ENCODE assay signal across 8 mouse cellular contexts in genomic region chr1:73914076-73914475, GRCm38 (mm10).
DNase-seq lines count a peak whose midpoint lies in the region; ATAC-seq lines count a peak whose summit lies in the region.
"Had no signal": no experiment of that assay in that cellular context is flagged by ENCODE, and none has a peak within 500 bp of the region (broad histone marks: within the 10 kb centered on the region; RNA-seq: fewer than 3 reads in every experiment).

No protein-coding gene starts in this region.

- H3K9me3 ChIP-seq in forebrain, embryonic 14.5 days (replicated peaks; ENCODE audit: control insufficient read depth, low read length), result no peaks in the 10 kb centered on the region
- H3K9me3 ChIP-seq in hindbrain, embryonic 14.5 days (ENCODE audit: control insufficient read depth, low read length), result no peaks in the 10 kb centered on the region
- no peaks in the 10 kb centered on the region for H3K9me3 ChIP-seq in midbrain, embryonic 13.5 days
- H3K9me3 ChIP-seq: liver, embryonic 13.5 days had no signal

- no peak overlapping the region for H3K27ac ChIP-seq in forebrain, embryonic 14.5 days (ENCODE audit: low read depth, low read length)
- H3K27ac ChIP-seq in hindbrain, embryonic 14.5 days, result no peak overlapping the region
- H3K27ac ChIP-seq in midbrain, embryonic 13.5 days, result no peak overlapping the region
- H3K27ac ChIP-seq: liver, embryonic 13.5 days had no signal

- no peak overlapping the region for H3K4me3 ChIP-seq in forebrain, embryonic 14.5 days (ENCODE audit: low read depth, low read length)
- H3K4me3 ChIP-seq in hindbrain, embryonic 14.5 days (replicated peaks; ENCODE audit: low read length), result no peak overlapping the region
- no peak overlapping the region for H3K4me3 ChIP-seq in midbrain, embryonic 13.5 days (replicated peaks)
- H3K4me3 ChIP-seq: liver, embryonic 13.5 days had no signal

- ATAC-seq in forebrain, embryonic 14.5 days, result peak; percentile 50; the same call in 1 of the 2 replicates
- ATAC-seq in hindbrain, embryonic 14.5 days (ENCODE audit: low FRiP score), result 0 out of 2 replicates have a peak, but pooled peaks have one; percentile 12
- ATAC-seq in midbrain, embryonic 13.5 days, result peak; percentile 22; the same call in 1 of the 2 replicates
- no peak for ATAC-seq in inflammation-experienced regulatory T-cells, adult 6 months

- H3K4me1 ChIP-seq in forebrain, embryonic 14.5 days (ENCODE audit: control insufficient read depth, insufficient read depth, low read length), result no peaks in the 10 kb centered on the region; the same call in 1 of the 2 replicates
- no peaks in the 10 kb centered on the region; the same call in 1 of the 2 replicates for H3K4me1 ChIP-seq in hindbrain, embryonic 14.5 days (replicated peaks; ENCODE audit: control insufficient read depth, insufficient read depth, low read length)
- peaks cover 10% of the 10 kb centered on the region for H3K4me1 ChIP-seq in midbrain, embryonic 13.5 days (replicated peaks)

- no peaks in the 10 kb centered on the region for H3K27me3 ChIP-seq in forebrain, embryonic 14.5 days (replicated peaks; ENCODE audit: control insufficient read depth, insufficient read depth, low read length)
- no peaks in the 10 kb centered on the region for H3K27me3 ChIP-seq in hindbrain, embryonic 14.5 days (ENCODE audit: control insufficient read depth, insufficient read depth, low read length)
- H3K27me3 ChIP-seq in midbrain, embryonic 13.5 days, result no peaks in the 10 kb centered on the region
- H3K27me3 ChIP-seq: liver, embryonic 13.5 days had no signal

- H3K36me3 ChIP-seq in forebrain, embryonic 14.5 days (ENCODE audit: control insufficient read depth, insufficient read depth, low read length), result 0 out of 2 replicates have a peak, but pooled peaks cover 6% of the 10 kb centered on the region
- no peaks in the 10 kb centered on the region; the same call in 1 of the 2 replicates for H3K36me3 ChIP-seq in hindbrain, embryonic 14.5 days (replicated peaks; ENCODE audit: control insufficient read depth, insufficient read depth)
- no peaks in the 10 kb centered on the region for H3K36me3 ChIP-seq in midbrain, embryonic 13.5 days

- 29% methylated on average over 8 of the region's 9 CpGs for WGBS in forebrain, embryonic 14.5 days
- 24% methylated on average over 9 of the region's 9 CpGs for WGBS in hindbrain, embryonic 14.5 days
- WGBS in midbrain, embryonic 13.5 days, result 33% methylated on average over 9 of the region's 9 CpGs

- no peak overlapping the region for H3K9ac ChIP-seq in forebrain, embryonic 14.5 days (ENCODE audit: low read length)
- H3K9ac ChIP-seq in hindbrain, embryonic 14.5 days, result no peak overlapping the region
- H3K9ac ChIP-seq in midbrain, embryonic 13.5 days (replicated peaks), result no peak overlapping the region
- H3K9ac ChIP-seq: liver, embryonic 13.5 days had no signal

- no peak overlapping the region for H3K4me2 ChIP-seq in forebrain, embryonic 14.5 days (ENCODE audit: low read length)
- no peak overlapping the region for H3K4me2 ChIP-seq in hindbrain, embryonic 14.5 days (replicated peaks)
- H3K4me2 ChIP-seq in midbrain, embryonic 13.5 days (replicated peaks), result peak overlapping the region; percentile 14; the same call in 1 of the 2 replicates
- H3K4me2 ChIP-seq: liver, embryonic 13.5 days had no signal

- peak; percentile 48 to 61 for DNase-seq in right cerebral cortex, postnatal 10 days (ENCODE audit: low spot score in 2 of 2)
- DNase-seq in right cerebral cortex, adult 2 months (ENCODE audit: low spot score in 2 of 2), result no peak
- peak; percentile 57 for DNase-seq in forebrain, embryonic 14.5 days (ENCODE audit: low spot score)
- DNase-seq in hindbrain, embryonic 14.5 days (ENCODE audit: low spot score), result no peak
- no peak for DNase-seq in cerebellum, postnatal 36 days
- DNase-seq: liver, embryonic 13.5 days had no signal

Comparison
In these comparisons a context has a peak if more than half of its experiments do, and no peak if none do; other contexts are left out.
1. DNase-seq: peak in right cerebral cortex, postnatal 10 days (2 of 2) and forebrain, embryonic 14.5 days (single experiment); none in right cerebral cortex, adult 2 months (0 of 2), hindbrain, embryonic 14.5 days (single experiment) and cerebellum, postnatal 36 days (0 of 2).